Mouse (Mus musculus) ovary, adult 2 months (tissue): ENCODE data around the gene Cpeb1. TPM values are rescaled to one million over a fixed set of nuclear protein-coding genes. Genes with fewer than 3 reads are reported as not detected.

ENCODE experiments used
- polyA plus RNA-seq: library from polyadenylated mRNA; depleted of rRNA; stranded (reverse); fragments of >200 nt; gene quantifications from 2 replicates; pipeline ENCODE4 v1.2.3, GENCODE M21; 2012; rRNA removed

Gene Cpeb1
- 8.5 and 12.8 TPM in 2 replicates for polyA plus RNA-seq

DNA sequence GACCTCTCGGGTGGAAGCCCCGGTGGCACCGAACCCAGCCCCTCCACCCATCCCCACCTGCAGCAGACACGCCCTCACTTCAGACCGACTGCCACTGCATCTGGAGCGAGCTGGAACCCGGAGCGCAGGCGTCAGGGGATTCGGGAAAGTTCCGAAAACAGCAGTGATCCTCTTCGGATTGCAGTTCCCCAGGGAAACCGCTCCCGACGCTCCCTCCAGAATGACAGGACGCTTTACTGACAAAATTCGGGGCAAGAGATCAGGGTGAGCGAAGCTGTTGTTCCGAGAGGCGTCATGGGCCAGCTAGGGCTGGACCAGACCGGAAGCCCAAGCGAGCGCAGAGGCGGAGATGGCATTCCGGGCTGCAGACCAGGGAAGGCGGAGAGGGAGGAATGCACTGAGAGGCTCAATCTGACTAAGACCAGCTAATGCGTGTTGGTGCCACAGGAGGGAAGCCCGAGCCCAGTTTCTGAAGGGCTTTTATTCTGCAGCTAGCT, at the start of gene Cpeb1:
TSS of gene Cpeb1 (minus strand) at position 311 of the 497 bp plus-strand sequence.

DNA sequence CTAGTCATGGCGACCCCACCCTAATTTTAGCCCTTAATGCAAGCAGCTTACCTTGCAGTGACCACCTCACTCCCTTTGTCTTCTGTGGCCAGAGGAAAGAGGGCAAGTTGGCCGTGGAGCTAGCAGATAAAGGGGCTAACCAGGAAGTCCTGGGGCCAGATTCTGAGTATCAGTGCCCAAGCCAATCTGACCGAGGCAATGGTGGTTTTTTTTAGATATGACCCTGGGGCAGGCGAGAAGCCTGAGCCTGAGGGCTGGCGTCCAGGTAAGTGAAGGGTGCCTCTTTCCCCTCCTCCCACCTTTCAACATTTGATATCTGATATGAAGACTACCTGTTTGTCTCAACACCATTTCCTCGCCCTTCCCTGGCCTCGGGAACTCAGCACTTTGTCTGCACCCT, 42.9 kb upstream of the Cpeb1 start, which contains the start of gene BC048679:
TSS of gene BC048679 (minus strand) at position 101 of the 400 bp plus-strand sequence.

DNA sequence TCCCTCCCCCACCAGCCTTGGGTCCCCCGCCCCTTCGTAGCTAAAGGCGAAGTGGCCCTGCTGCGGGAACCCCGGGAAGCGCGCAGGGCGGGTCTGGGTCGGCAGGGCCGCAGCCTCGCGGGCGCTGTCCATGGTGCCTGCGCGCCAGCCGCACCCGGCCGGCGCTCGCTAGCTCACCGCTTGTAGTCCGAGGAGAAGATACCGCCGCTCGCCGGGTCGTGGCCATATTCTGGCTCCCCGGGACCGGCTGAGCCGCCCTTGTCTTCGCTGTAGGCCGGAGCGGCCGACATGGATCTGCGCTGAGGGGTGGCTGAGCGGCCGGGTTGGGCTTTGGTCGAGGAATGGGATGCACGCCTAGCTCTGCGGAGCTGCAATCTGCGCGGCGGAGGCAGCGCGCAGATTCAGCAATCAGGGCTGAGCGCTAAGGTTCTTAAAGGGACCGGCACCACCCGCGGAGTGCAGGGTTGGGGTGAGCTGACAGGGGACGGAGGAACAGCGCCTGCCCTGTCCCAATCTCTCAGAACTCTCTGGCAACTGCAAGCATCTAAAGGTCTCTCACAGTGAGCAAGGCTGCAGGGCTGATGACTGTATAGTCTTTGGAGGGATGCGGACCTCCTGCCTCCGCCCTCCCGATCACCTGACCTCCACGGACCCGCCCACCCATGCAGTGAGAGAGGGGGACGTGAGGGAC, 38.2 kb upstream of the Cpeb1 start, which contains the start of gene Ap3b2:
TSS of gene Ap3b2 (minus strand) at position 595 of the 691 bp plus-strand sequence.

DNA sequence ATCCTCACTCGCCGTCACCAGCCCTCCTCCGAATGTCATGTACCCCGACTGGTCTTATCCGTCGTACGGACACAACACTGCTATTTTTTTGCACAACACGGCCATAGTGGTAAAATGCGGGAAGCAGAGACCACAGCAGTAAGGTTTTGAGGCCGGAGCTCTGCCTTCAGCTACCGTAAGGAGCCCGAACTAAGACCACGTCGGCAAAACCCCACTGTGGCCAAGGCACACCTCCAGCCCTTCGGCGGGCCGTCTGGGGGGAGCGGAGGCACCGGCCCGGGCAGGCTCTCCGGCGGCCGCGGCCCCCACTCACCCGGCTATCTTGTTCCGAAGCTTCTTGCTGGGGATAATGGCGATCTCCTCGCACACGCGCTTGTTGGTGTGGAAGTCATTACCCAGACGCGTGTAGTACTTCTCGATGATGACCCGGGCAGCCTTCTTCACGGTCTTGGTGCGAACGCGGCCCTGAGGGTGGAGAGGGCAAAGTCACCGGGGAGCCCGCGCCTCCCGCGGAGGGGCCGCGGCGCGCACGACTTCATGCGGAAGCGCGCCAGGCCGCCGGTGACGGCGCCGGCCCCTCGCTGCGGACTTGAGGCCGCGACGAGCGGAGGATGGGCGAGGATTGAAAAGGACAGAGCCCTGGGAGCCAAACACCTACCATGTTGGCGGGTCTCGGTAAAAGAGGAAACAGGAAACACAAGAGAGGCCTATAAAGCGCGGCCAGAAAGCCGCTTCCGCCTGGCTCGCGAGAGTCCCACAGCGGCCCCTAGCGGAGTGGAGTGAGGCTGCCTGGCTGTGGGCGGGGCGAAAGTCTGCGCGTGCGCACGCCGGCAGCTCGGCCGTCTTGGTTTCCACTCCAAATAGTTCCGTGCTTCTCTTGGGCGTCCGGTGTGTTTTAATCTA, 110.5 kb downstream of the Cpeb1 start, which contains the start of gene Rps17:
TSS of gene Rps17 (minus strand) at position 711 of the 903 bp plus-strand sequence.

Other genes with a start within 250 kb of the Cpeb1 start
- 21.3 and 23.5 TPM in 2 replicates for gene Pde8a, start 241.9 kb downstream of the Cpeb1 start, polyA plus RNA-seq
- 1,858 and 2,007 TPM in 2 replicates for gene Rps17, start 110.2 kb downstream of the Cpeb1 start, polyA plus RNA-seq
- 18.9 and 19.1 TPM in 2 replicates for gene Ap3b2, start 38.5 kb upstream of the Cpeb1 start, polyA plus RNA-seq
- 7.9 and 22.9 TPM in 2 replicates for gene BC048679, start 42.8 kb upstream of the Cpeb1 start, polyA plus RNA-seq
- 0.45 and 0.81 TPM in 2 replicates for gene Fsd2, start 111.5 kb upstream of the Cpeb1 start, polyA plus RNA-seq
- 30.4 and 58.0 TPM in 2 replicates for gene Whamm, start 115.8 kb upstream of the Cpeb1 start, polyA plus RNA-seq